Mouse (Mus musculus): ENCODE measurements around the gene Pecam1. TPM values are rescaled to one million over a fixed set of nuclear protein-coding genes. Genes with fewer than 3 reads are reported as not detected.
A peak's percentile ranks its signal among the peaks of the same experiment; 100 is the strongest.
"Not testable (repeated sequence)": the region's sequence is repeated elsewhere in the genome, so short reads cannot be mapped to it uniquely, and the experiment has no call there.

Pecam1 gene
- polyA plus RNA-seq, 1 experiment = 0.15 TPM

- H3K36me3 ChIP-seq (ENCODE audit: control insufficient read depth, insufficient read depth) = no peaks in the 10 kb centered on the region
- TF ChIP-seq USF1 (IDR thresholded peaks at IDR 0.05; ENCODE audit: low read depth) = no peak
- no peak for TF ChIP-seq MYOG (IDR thresholded peaks at IDR 0.05; ENCODE audit: control insufficient read depth, extremely low read depth, insufficient read length)
- TF ChIP-seq MYOD1 (IDR thresholded peaks at IDR 0.05; ENCODE audit: control insufficient read depth, insufficient read length, low read depth) = no peak
- TF ChIP-seq CTCF (IDR thresholded peaks at IDR 0.05; ENCODE audit: control insufficient read depth, insufficient read depth, insufficient read length) = no peak
- no peak overlapping the region for H3ac ChIP-seq (ENCODE audit: control insufficient read depth, insufficient read length, low read depth)
- H3K4me3 ChIP-seq (ENCODE audit: insufficient read depth, poor library complexity, severe bottlenecking) = no peak overlapping the region
- no peaks in the 10 kb centered on the region for H3K27me3 ChIP-seq (ENCODE audit: control insufficient read depth, insufficient read depth, insufficient read length)
- no peaks in the 10 kb centered on the region for H3K79me2 ChIP-seq (ENCODE audit: control insufficient read depth, insufficient read depth)
- H3K79me3 ChIP-seq (ENCODE audit: low read depth) = no peaks in the 10 kb centered on the region
Measured at GRCm38 (mm10) chr11:106662634-106663407, 87.6 kb downstream of the Pecam1 start.

GRCm38 (mm10) chr11:106660453-106661081, 89.9 kb downstream of the Pecam1 start:
- no peak overlapping the region for H3K4me3 ChIP-seq (ENCODE audit: insufficient read depth, poor library complexity, severe bottlenecking)
- H3K36me3 ChIP-seq (ENCODE audit: control insufficient read depth, insufficient read depth) = no peaks in the 10 kb centered on the region
- no peaks in the 10 kb centered on the region for H3K79me2 ChIP-seq (ENCODE audit: control insufficient read depth, insufficient read depth)
- H3ac ChIP-seq (ENCODE audit: control insufficient read depth, insufficient read length, low read depth) = peak overlapping the region; percentile 28
- no peaks in the 10 kb centered on the region for H3K27me3 ChIP-seq (ENCODE audit: control insufficient read depth, insufficient read depth, insufficient read length)
- H3K79me3 ChIP-seq (ENCODE audit: low read depth) = no peaks in the 10 kb centered on the region
- no peak for TF ChIP-seq FOSL1 (IDR thresholded peaks at IDR 0.05; ENCODE audit: insufficient read depth, low read length, poor library complexity, severe bottlenecking)
- no peak for TF ChIP-seq MAX (IDR thresholded peaks at IDR 0.05)
- TF ChIP-seq MYOD1 (IDR thresholded peaks at IDR 0.05; ENCODE audit: control insufficient read depth, insufficient read length, low read depth) = no peak
- TF ChIP-seq CTCF (IDR thresholded peaks at IDR 0.05; ENCODE audit: control insufficient read depth, insufficient read depth, insufficient read length) = no peak
- no peak for TF ChIP-seq CEBPB (IDR thresholded peaks at IDR 0.05; ENCODE audit: low read depth)
- no peak for TF ChIP-seq USF1 (IDR thresholded peaks at IDR 0.05; ENCODE audit: low read depth)
- TF ChIP-seq MYOG (IDR thresholded peaks at IDR 0.05; ENCODE audit: control insufficient read depth, extremely low read depth, insufficient read length) = no peak

DNA sequence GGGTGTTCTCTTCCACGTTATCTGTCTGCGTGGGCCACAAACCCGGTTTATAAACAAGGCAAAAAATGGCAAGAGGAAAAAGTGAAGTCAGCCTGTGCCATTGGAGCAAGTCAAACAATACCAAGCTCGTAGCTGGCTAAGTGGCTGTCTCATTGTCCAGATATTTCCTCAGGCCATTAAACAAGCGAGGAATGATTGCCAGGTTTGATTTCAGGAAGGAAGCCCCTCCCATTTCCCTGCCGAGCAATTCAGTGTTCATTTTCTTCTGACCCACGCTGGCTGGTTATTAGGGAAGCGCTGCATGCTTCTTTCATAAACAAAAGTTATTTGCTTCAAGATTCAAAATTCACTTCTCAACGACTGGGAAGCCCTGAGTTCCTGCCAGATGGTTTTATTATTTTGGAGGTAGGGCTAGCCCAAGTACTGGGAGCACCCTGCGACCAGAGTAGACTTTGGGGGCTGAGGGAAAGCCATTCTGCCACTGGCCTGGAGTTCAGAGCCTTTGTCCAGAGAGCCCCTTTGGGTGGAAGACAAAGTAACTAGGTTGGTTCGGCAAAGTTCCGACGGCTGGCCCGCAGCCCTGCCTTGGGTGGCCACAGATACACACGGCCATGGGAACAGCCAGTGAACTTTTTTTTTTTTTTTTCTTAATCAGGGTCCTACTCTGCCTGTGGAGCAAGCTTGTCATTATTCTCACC, 90.7 kb downstream of the Pecam1 start:
- Histone ChIP-seq H3K4me3 (ENCODE audit: insufficient read depth, poor library complexity, severe bottlenecking) (no peak overlapping the region), H3K79me2 (ENCODE audit: control insufficient read depth, insufficient read depth) (no peaks in the 10 kb centered on the region), H3K27me3 (ENCODE audit: control insufficient read depth, insufficient read depth, insufficient read length) (no peaks in the 10 kb centered on the region), H3K79me3 (ENCODE audit: low read depth) (no peaks in the 10 kb centered on the region), H3K36me3 (ENCODE audit: control insufficient read depth, insufficient read depth) (no peaks in the 10 kb centered on the region), H3ac (ENCODE audit: control insufficient read depth, insufficient read length, low read depth) (peak overlapping the region; percentile 48)
- TF ChIP-seq MYOG (IDR thresholded peaks at IDR 0.05; ENCODE audit: control insufficient read depth, extremely low read depth, insufficient read length) (no peak), CTCF (IDR thresholded peaks at IDR 0.05; ENCODE audit: control insufficient read depth, insufficient read depth, insufficient read length) (no peak), CEBPB (IDR thresholded peaks at IDR 0.05; ENCODE audit: low read depth) (no peak)

DNA sequence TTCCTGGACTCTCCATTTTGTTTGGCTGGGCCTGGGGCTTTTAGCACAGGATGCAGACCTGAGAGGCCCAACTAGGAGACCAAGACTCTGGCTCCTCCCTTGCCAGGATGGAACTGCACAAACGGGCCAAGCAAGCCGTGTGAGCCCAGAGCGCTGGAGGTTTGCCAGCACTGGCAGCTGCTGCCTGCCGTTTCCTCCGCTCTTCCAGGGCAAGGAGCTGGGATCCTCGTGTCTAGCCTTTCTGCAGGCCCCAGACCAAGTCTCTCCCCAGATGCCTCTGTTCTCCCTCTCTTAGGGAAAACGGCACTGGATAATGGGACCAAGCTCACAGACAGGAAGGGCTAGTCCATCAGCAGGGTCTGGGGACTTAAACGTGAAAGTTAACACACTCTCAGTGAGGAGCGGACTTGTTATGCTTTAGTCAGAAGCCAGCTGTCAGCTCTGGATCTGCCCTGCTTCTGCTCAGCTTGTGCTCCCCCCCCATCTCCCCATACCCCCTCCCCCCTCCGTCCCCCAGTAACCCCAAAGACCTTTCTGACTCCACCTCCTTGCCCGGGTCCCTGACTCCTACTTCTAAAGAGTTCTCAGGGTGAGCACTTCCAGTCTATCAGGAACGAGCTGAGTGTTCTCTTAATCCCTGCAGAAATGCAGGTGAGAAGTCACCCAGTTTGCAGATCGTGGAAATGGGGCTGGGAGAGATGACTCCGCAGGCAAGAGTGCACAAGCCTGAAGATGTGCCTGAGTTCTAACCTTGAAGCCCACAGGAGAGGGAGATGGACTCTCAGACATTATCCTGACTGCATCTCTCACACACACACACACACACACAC, 92.2 kb downstream of the Pecam1 start:
- Histone ChIP-seq H3K27me3 (ENCODE audit: control insufficient read depth, insufficient read depth, insufficient read length) (no peaks in the 10 kb centered on the region), H3K36me3 (ENCODE audit: control insufficient read depth, insufficient read depth) (no peaks in the 10 kb centered on the region), H3ac (ENCODE audit: control insufficient read depth, insufficient read length, low read depth) (peak overlapping the region; percentile 0), H3K4me3 (ENCODE audit: insufficient read depth, poor library complexity, severe bottlenecking) (no peak overlapping the region), H3K79me3 (ENCODE audit: low read depth) (no peaks in the 10 kb centered on the region), H3K79me2 (ENCODE audit: control insufficient read depth, insufficient read depth) (no peaks in the 10 kb centered on the region)
- TF ChIP-seq CEBPB (IDR thresholded peaks at IDR 0.05; ENCODE audit: low read depth) = no peak
- peak; percentile 91 for TF ChIP-seq MYOD1 (IDR thresholded peaks at IDR 0.05; ENCODE audit: control insufficient read depth, insufficient read length, low read depth)

- H3K36me3 ChIP-seq (ENCODE audit: control insufficient read depth, insufficient read depth); H3K4me3 ChIP-seq (ENCODE audit: insufficient read depth, poor library complexity, severe bottlenecking); H3K27me3 ChIP-seq (ENCODE audit: control insufficient read depth, insufficient read depth, insufficient read length); H3ac ChIP-seq (ENCODE audit: control insufficient read depth, insufficient read length, low read depth); H3K79me2 ChIP-seq (ENCODE audit: control insufficient read depth, insufficient read depth); H3K79me3 ChIP-seq (ENCODE audit: low read depth): not testable (repeated sequence)
Measured at GRCm38 (mm10) chr11:106656896-106657498, 93.4 kb downstream of the Pecam1 start.

All from C2C12 (cell line).